In the genomic region with DNA sequence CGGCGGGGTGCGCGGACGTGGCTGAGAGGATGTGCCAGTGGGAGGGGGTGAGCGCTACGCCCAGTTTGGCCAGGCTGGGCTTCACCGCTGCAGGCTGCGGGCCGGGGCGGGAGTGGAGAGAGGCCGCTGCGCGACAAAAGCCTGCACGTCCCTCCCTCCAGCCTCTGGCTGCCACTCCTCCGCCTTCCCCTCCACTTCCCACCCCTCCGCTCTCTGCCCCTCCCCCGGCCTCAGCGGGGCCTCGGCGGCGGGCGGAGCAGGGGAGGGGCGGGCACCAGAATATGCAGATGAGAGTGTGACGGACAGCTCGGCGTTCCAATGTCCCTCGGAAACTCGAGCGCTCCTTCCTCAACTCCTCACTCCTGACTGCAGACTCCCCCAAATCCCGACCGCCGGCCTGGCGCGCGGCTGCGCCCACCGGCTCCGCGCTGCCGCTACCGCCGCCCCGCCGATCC, we compare ENCODE assay signal across 8 mouse cellular contexts. TPM values are rescaled to one million over a fixed set of nuclear protein-coding genes. Genes with fewer than 3 reads are reported as not detected.
DNase-seq lines count a peak whose midpoint lies in the region; ATAC-seq and TF ChIP-seq lines count a peak whose summit lies in the region.

TSS of gene Irx2 (plus strand) at position 359 of the 455 bp plus-strand sequence.

- peaks cover 25% of the 10 kb centered on the region for H3K4me1 ChIP-seq in intestine, embryonic 16.5 days (ENCODE audit: control insufficient read depth, insufficient read depth, low read length)
- peaks cover 3% of the 10 kb centered on the region; the same call in 1 of the 2 replicates for H3K4me1 ChIP-seq in liver, postnatal 0 days (ENCODE audit: insufficient read depth)
- H3K4me1 ChIP-seq in olfactory bulb, adult 2 months (ENCODE audit: control insufficient read depth, insufficient read depth, low read length): peaks cover 15% of the 10 kb centered on the region

- no peak for DNase-seq in layer of hippocampus, adult 2 months (ENCODE audit: low spot score in 2 of 2)
- DNase-seq in layer of hippocampus, adult 8-10 months (ENCODE audit: low spot score in 2 of 2): no peak
- peak; percentile 59 to 84 for DNase-seq in cerebellum, postnatal 4 days (ENCODE audit: low spot score in 2 of 2)
- DNase-seq in liver, postnatal 0 days: peak; percentile 41

- 1% methylated on average over 36 of the region's 45 CpGs for WGBS in intestine, embryonic 16.5 days
- WGBS in liver, postnatal 0 days (ENCODE audit: insufficient replicate concordance): 1% methylated on average over 24 of the region's 45 CpGs
- under 1% methylated on average over 45 of the region's 45 CpGs for WGBS in olfactory bulb, adult 2 months

- H3K27ac ChIP-seq in layer of hippocampus, adult 2 months: no peak within 1 kb of the TSS
- H3K27ac ChIP-seq in intestine, embryonic 16.5 days (ENCODE audit: low read length): no peak within 1 kb of the TSS
- no peak within 1 kb of the TSS for H3K27ac ChIP-seq in liver, postnatal 0 days (ENCODE audit: low read depth)
- no peak within 1 kb of the TSS for H3K27ac ChIP-seq in olfactory bulb, adult 2 months (ENCODE audit: insufficient read depth, low read depth, low read length)

- ATAC-seq in granulocyte monocyte progenitor cell, adult 5-6 weeks (replicated peaks; ENCODE audit: poor library complexity, severe bottlenecking): peak; percentile 64
- peak; percentile 96 for ATAC-seq in intestine, embryonic 16.5 days
- peak; percentile 43 for ATAC-seq in liver, postnatal 0 days
- no peak for ATAC-seq in erythroblast, adult 5-6 weeks (replicated peaks; ENCODE audit: low FRiP score, poor library complexity, severe bottlenecking)

- no peak for TF ChIP-seq POLR2A in olfactory bulb, adult 2 months (IDR thresholded peaks at IDR 0.05; ENCODE audit: insufficient read depth, low read depth, low read length)

- no peaks in the 10 kb centered on the region for H3K36me3 ChIP-seq in intestine, embryonic 16.5 days (ENCODE audit: control insufficient read depth, insufficient read depth, low read length)
- no peaks in the 10 kb centered on the region for H3K36me3 ChIP-seq in liver, postnatal 0 days (replicated peaks; ENCODE audit: insufficient read depth, low read length)

- H3K4me3 ChIP-seq in layer of hippocampus, adult 2 months: peak within 1 kb of the TSS; percentile 5; the same call in 1 of the 2 replicates
- H3K4me3 ChIP-seq in intestine, embryonic 16.5 days (ENCODE audit: low read length): peak within 1 kb of the TSS; percentile 59
- H3K4me3 ChIP-seq in liver, postnatal 0 days (ENCODE audit: low read depth, low read length): peak within 1 kb of the TSS; percentile 37
- H3K4me3 ChIP-seq in olfactory bulb, adult 2 months (ENCODE audit: insufficient read depth, low read depth, low read length): 0 out of 2 replicates have a peak within 1 kb of the TSS, but pooled peaks have one; percentile 2

- peaks cover 88% of the 10 kb centered on the region for H3K27me3 ChIP-seq in intestine, embryonic 16.5 days (replicated peaks; ENCODE audit: control insufficient read depth, insufficient read depth, low read length)
- H3K27me3 ChIP-seq in liver, postnatal 0 days (ENCODE audit: insufficient read depth, low read length): peaks cover 96% of the 10 kb centered on the region

- no peaks in the 10 kb centered on the region for H3K9me3 ChIP-seq in intestine, embryonic 16.5 days (ENCODE audit: control insufficient read depth, low read length)
- H3K9me3 ChIP-seq in liver, postnatal 0 days (ENCODE audit: low read length): no peaks in the 10 kb centered on the region

- peak within 1 kb of the TSS; percentile 54 for H3K9ac ChIP-seq in intestine, embryonic 16.5 days (ENCODE audit: low read depth, low read length)
- no peak within 1 kb of the TSS for H3K9ac ChIP-seq in liver, postnatal 0 days (replicated peaks)

- peak within 1 kb of the TSS; percentile 98 for H3K4me2 ChIP-seq in intestine, embryonic 16.5 days (ENCODE audit: low read depth, low read length)
- peak within 1 kb of the TSS; percentile 57 for H3K4me2 ChIP-seq in liver, postnatal 0 days (ENCODE audit: low read depth, low read length)

- no peak for TF ChIP-seq EP300 in liver, postnatal 0 days (IDR thresholded peaks at IDR 0.05; ENCODE audit: low read depth)

- TF ChIP-seq CTCF in layer of hippocampus, adult 2 months (conservative IDR thresholded peaks at IDR 0.05): no peak
- no peak for TF ChIP-seq CTCF in liver, postnatal 0 days (IDR thresholded peaks at IDR 0.05; ENCODE audit: low read depth)
- TF ChIP-seq CTCF in olfactory bulb, adult 2 months (IDR thresholded peaks at IDR 0.05; ENCODE audit: insufficient read depth, low read depth, low read length): no peak

RNA-seq across cellular contexts. Expression of gene Irx2, which starts in this region (rescaled TPM):
- under 1 TPM in 1 of 2 experiments, not detected in 1; 0.54 TPM for total RNA-seq in layer of hippocampus, adult 2 months (2021)
- under 1 TPM in 1 of 4 experiments, not detected in 3; 0.27 TPM for total RNA-seq in layer of hippocampus, adult 8-10 months (2022)
- total RNA-seq in granulocyte monocyte progenitor cell, adult 5-6 weeks (2014; fragmentation: Nextera tagmentation): not detected in 2 replicates
- total RNA-seq in granulocyte monocyte progenitor cell, adult 5-6 weeks (2017): not detected in 2 replicates
- polyA plus RNA-seq in intestine, embryonic 16.5 days (2015; fragmentation: Nextera tagmentation; extraction: Ambion mirVana): not detected in 2 replicates
- not detected in 2 replicates for polyA plus RNA-seq in liver, postnatal 0 days (2015; fragmentation: Nextera tagmentation; extraction: Ambion mirVana)
- not detected in 2 replicates for polyA plus RNA-seq in olfactory bulb, adult 2 months (2012; ENCODE audit: insufficient read depth, insufficient read length, low replicate concordance, missing spikeins)
- total RNA-seq in erythroblast, adult 5-6 weeks (2015; ENCODE audit: low replicate concordance): not detected in 2 replicates
- total RNA-seq in erythroblast, adult 5-6 weeks (2017; ENCODE audit: low replicate concordance): not detected in 2 replicates

Comparison
In these comparisons a context has a peak if more than half of its experiments do, and no peak if none do; other contexts are left out.
1. Peak in ATAC-seq in granulocyte monocyte progenitor cell, adult 5-6 weeks; RNA of the gene not detected or under 1 TPM.
2. Peak in ATAC-seq, H3K4me3 ChIP-seq, H3K9ac ChIP-seq and H3K4me2 ChIP-seq in intestine, embryonic 16.5 days; RNA of the gene not detected or under 1 TPM.
3. Peak in DNase-seq, ATAC-seq, H3K4me3 ChIP-seq and H3K4me2 ChIP-seq in liver, postnatal 0 days; RNA of the gene not detected or under 1 TPM.
4. DNase-seq: peak in cerebellum, postnatal 4 days (2 of 2); none in layer of hippocampus, adult 2 months (0 of 2) and layer of hippocampus, adult 8-10 months (0 of 2).
5. H3K4me3 ChIP-seq: peak in every context shown above with its lines; median percentile 59 in intestine, embryonic 16.5 days; 37 in liver, postnatal 0 days; 5 in layer of hippocampus, adult 2 months; 2 in olfactory bulb, adult 2 months.